Mouse (Mus musculus): Measurements from ENCODE around the gene Atrip.

GRCm38 (mm10) chr9:109073661-109074573 is at the start of gene Atrip:
- TF ChIP-seq POLR2A (IDR thresholded peaks at IDR 0.05; ENCODE audit: extremely low read depth, insufficient read depth, low read length), result peak; percentile 48
- TF ChIP-seq CTCF (IDR thresholded peaks at IDR 0.05; ENCODE audit: low read depth, low read length), result no peak

Measured in liver, adult 2 months (tissue).